Mouse (Mus musculus) lung, embryonic 16.5 days (tissue): ENCODE measurements around the gene Mgll. TPM values are rescaled to one million over a fixed set of nuclear protein-coding genes. Genes with fewer than 3 reads are reported as not detected.

Experiments
- ATAC-seq: fragments of 200-750 bp; cut with Nextera tagmentation; 2 replicates; pipeline ENCODE4 v1.8.0; 2017; ENCODE audit warnings: low read depth, mild to moderate bottlenecking, moderate library complexity
- H3K27ac ChIP-seq: fragments of 300-500 bp; sonication (generic); 2 replicates; pipeline ENCODE4 v1.5.1; 2014; ENCODE audit warnings: mild to moderate bottlenecking, control low read depth, low read length
- H3K27me3 ChIP-seq: fragments of 300-500 bp; sonication (generic); 2 replicates; pipeline ENCODE4 v1.6.1; 2014; ENCODE audit warnings: low read depth, low read length, mixed read lengths; ENCODE audit not compliant: control insufficient read depth, insufficient read depth
- H3K36me3 ChIP-seq: fragments of 300-500 bp; sonication (generic); 2 replicates; pipeline ENCODE4 v1.6.1; 2014; ENCODE audit warnings: low read length; ENCODE audit not compliant: control insufficient read depth, insufficient read depth
- H3K4me1 ChIP-seq: fragments of 300-500 bp; sonication (generic); replicated peaks from 2 replicates; pipeline ENCODE4 v1.6.1; 2014; ENCODE audit warnings: low read length, mixed read lengths; ENCODE audit not compliant: control insufficient read depth, insufficient read depth
- H3K4me2 ChIP-seq: fragments of 300-500 bp; sonication (generic); 2 replicates; pipeline ENCODE4 v1.6.1; 2014; ENCODE audit warnings: low read depth, low read length, control low read depth
- H3K4me3 ChIP-seq: fragments of 300-500 bp; sonication (generic); 2 replicates; pipeline ENCODE4 v1.5.1; 2014; ENCODE audit warnings: mild to moderate bottlenecking, low read length, control low read depth
- H3K9ac ChIP-seq: fragments of 300-500 bp; sonication (generic); 2 replicates; pipeline ENCODE4 v1.6.1; 2014; ENCODE audit warnings: low read length, control low read depth
- H3K9me3 ChIP-seq: fragments of 300-500 bp; sonication (generic); 2 replicates; pipeline ENCODE4 v1.6.1; 2016; ENCODE audit warnings: low read length; ENCODE audit not compliant: control insufficient read depth
- WGBS: fragments of 180-500 bp; shearing (Covaris S2); extraction: QIAGEN DNeasy Blood & Tissue Kit; methylation state at CpG from one replicate; pipeline ENCODE4 v1.1.7; 2014; 5-methylcytosine and 5-hydroxymethylcytosine counted together
- polyA plus RNA-seq: library from polyadenylated mRNA; unstranded; fragments of >200 nt; fragmentation: Nextera tagmentation; extraction: Ambion mirVana; gene quantifications from 2 replicates; pipeline ENCODE4 v1.2.1, GENCODE M21; 2015

Mgll gene
- polyA plus RNA-seq, 1 experiment from 2014 or later, result 73.2 TPM

DNA sequence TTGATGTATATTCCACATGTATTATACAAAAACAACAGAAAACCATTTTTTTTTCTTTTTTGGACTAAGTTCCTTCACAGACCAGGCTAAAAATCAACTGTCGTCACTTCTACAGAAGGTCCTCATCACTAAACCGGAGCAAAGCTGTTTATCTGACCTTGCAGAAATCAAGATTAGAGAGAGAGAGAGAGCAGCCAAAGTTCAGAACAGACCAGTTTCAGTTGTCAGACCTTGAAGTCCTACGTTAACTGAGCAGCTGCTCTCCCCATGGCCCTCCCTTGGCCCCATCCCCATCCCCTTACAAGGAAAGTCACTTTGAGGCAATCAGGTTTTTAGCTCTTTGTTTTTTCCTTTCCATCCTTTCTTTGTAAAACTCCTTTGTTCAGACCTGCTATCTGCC is 34.0 kb upstream of the Mgll start:
- H3K9ac ChIP-seq, result no peak overlapping the region
- H3K4me2 ChIP-seq, result no peak overlapping the region
- no peaks in the 10 kb centered on the region for H3K36me3 ChIP-seq
- no peaks in the 10 kb centered on the region for H3K9me3 ChIP-seq
- no peak overlapping the region for H3K4me3 ChIP-seq
- 41% methylated on average over 3 of the region's 3 CpGs for WGBS
- peaks cover 16% of the 10 kb centered on the region for H3K4me1 ChIP-seq
- H3K27ac ChIP-seq, result peak overlapping the region; percentile 86
- no peaks in the 10 kb centered on the region for H3K27me3 ChIP-seq
- peak; percentile 86 for ATAC-seq

DNA sequence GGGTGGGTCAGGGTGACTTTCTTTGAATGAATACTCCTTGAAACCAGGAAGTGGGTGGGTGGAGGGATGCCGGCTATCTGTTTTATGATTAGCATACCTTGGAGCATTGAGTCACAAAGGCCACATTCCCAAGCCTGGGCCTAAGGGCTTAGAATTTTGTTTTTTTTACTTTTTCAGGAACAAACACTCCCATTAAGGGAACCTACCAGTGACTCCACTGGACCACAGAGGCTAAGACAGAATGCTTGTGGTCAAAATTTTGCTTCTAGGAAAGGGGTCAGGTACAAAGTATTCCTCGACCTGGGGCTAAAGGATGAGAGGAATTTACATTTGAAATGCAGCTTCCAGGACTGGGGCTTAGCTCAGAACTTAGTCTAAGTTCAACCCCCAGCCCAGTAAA is 32.9 kb upstream of the Mgll start:
- 79% methylated on average over 2 of the region's 2 CpGs for WGBS
- H3K36me3 ChIP-seq, result no peaks in the 10 kb centered on the region
- H3K27me3 ChIP-seq, result no peaks in the 10 kb centered on the region
- peaks cover 16% of the 10 kb centered on the region for H3K4me1 ChIP-seq
- H3K27ac ChIP-seq, result no peak overlapping the region
- H3K4me3 ChIP-seq, result no peak overlapping the region
- ATAC-seq, result no peak
- H3K4me2 ChIP-seq, result no peak overlapping the region
- H3K9ac ChIP-seq, result no peak overlapping the region
- no peaks in the 10 kb centered on the region for H3K9me3 ChIP-seq

DNA sequence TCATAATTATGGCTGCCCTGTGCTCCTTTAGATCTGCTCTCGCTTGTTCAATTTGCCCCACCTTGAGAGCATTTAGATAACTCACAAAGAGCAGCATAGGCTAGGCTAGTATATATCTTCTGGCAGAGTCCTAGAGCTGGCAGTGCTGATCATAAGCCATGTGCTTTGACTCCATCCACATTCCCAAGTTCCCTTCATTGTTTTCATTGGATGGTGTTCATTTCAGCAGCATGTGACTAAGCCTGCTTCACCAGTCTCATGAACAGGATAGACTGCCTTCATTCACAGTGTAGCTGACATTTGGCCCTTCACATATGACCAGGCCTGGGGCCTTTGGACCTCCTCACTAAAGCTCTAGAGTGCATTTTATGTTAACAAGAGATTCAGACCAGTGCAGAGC is 21.3 kb upstream of the Mgll start:
- Histone ChIP-seq H3K36me3 (no peaks in the 10 kb centered on the region), H3K4me2 (no peak overlapping the region), H3K27me3 (no peaks in the 10 kb centered on the region), H3K9ac (no peak overlapping the region), H3K4me3 (no peak overlapping the region), H3K27ac (no peak overlapping the region), H3K9me3 (no peaks in the 10 kb centered on the region), H3K4me1 (no peaks in the 10 kb centered on the region)
- no peak for ATAC-seq
- WGBS, result 93% methylated on average over 1 of the region's 1 CpGs

DNA sequence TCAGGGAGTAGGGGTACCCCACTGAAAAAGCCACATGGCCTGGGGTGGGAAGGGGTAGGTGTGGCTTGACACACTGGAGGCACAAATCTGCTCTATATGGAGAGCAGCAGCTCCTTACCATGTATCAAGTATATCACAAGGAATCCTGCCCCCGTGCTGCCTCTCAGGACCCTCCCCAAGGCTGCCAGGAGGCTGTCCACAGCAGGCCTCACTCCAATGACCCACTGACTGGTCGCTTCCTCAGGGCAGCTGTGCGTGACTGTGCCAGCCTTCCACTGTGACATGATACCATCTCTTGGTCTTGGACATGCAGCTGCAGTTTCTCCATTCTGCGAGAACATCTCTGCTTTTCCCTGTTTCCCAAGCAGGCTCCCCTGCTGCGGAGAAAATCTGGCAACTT is 20.5 kb upstream of the Mgll start:
- H3K27ac ChIP-seq, result no peak overlapping the region
- no peak for ATAC-seq
- WGBS, result 79% methylated on average over 5 of the region's 5 CpGs

DNA sequence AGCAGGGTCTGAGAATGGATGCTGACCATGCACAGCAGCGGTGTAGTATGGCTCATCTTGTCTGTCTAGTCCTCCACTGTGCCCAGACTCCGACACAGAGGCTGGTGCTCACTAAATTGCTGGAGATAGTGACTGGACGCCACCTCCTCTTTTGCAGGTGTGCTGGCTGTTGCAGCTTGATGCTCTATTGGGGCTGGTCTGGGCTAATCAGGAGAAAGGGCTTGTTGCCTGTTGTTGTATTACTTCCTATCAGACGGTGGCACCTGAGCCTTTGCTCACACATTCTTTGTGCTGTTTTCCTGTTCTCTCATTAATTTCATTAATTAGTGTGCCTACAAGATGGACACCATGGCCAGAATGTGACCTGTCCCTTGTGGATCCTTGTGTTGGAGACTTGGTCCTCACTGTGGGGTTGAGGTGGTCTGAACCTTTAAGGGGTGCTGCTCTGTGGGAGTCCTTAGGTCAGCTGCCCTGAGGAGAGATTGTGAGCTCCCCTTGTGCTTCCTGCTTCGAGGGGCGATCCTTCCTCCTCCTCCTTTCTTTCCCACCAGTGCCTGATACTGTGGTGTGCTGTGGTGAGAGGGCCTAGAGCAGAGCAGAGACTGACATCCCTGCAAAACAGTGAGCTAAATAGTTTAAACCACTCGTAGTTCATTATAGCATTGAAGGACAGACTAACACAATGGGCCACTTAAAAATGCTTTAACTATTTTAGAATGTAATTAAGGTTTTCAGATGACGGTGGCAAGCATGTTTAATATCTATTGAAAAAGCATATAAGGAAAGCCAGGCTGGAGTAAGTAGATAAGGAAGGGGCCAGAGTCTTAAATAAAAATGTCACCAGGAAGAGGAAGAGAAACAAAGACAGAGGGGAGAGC is 15.6 kb upstream of the Mgll start:
- Histone ChIP-seq H3K4me1 (no peaks in the 10 kb centered on the region), H3K9me3 (no peaks in the 10 kb centered on the region), H3K4me3 (no peak overlapping the region), H3K27me3 (no peaks in the 10 kb centered on the region), H3K27ac (no peak overlapping the region), H3K4me2 (no peak overlapping the region), H3K9ac (no peak overlapping the region), H3K36me3 (no peaks in the 10 kb centered on the region)
- ATAC-seq, result no peak
- WGBS, result 56% methylated on average over 8 of the region's 8 CpGs

More for the DNA sequence above, 20.5 kb upstream of the Mgll start:
- Histone ChIP-seq H3K36me3 (no peaks in the 10 kb centered on the region), H3K4me2 (no peak overlapping the region), H3K4me1 (no peaks in the 10 kb centered on the region), H3K4me3 (no peak overlapping the region), H3K9ac (no peak overlapping the region), H3K27me3 (no peaks in the 10 kb centered on the region), H3K9me3 (no peaks in the 10 kb centered on the region)

DNA sequence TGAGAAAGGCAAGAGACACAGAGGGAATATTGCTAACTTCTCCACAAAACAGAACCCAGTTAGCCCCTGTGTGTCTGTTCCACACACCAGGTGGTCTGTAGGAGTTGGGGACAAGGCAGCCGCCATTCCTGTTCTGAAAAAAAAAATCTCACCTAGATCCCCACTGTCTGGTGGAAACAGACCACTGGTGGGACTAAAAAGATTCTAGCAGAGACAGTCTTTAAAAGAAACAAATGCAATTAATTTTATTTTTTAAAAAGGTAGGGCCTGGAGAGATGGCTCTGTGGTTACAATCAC is 15.0 kb upstream of the Mgll start:
- no peaks in the 10 kb centered on the region for H3K36me3 ChIP-seq
- ATAC-seq, result no peak
- H3K9ac ChIP-seq, result no peak overlapping the region
- 83% methylated on average over 1 of the region's 1 CpGs for WGBS
- no peaks in the 10 kb centered on the region for H3K4me1 ChIP-seq
- H3K4me3 ChIP-seq, result no peak overlapping the region
- H3K4me2 ChIP-seq, result no peak overlapping the region
- H3K27me3 ChIP-seq, result no peaks in the 10 kb centered on the region
- no peak overlapping the region for H3K27ac ChIP-seq
- H3K9me3 ChIP-seq, result no peaks in the 10 kb centered on the region

DNA sequence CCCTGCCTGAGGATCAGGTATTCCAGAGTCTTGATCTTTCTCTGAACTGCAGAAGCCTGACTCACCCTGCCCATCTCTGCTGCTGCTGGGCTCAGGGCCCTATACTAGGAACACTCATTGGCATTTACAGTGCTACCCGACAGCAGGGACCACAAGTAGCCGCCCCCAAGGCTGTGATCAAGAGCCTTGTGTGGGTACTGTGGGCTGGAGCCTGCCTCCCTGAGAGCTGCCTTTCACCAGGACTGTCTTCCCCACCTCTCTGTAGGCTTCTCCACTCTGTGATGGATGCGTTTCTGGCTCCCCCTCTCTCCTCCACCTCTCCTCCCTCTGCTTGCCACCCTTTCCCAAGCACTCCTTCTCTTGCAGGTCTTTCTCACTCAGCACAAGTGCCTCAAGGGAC is 12.9 kb upstream of the Mgll start:
- no peak overlapping the region for H3K4me2 ChIP-seq
- no peaks in the 10 kb centered on the region for H3K4me1 ChIP-seq
- H3K36me3 ChIP-seq, result no peaks in the 10 kb centered on the region
- H3K27ac ChIP-seq, result no peak overlapping the region
- H3K4me3 ChIP-seq, result no peak overlapping the region
- no peaks in the 10 kb centered on the region for H3K27me3 ChIP-seq
- no peak overlapping the region for H3K9ac ChIP-seq
- H3K9me3 ChIP-seq, result no peaks in the 10 kb centered on the region
- ATAC-seq, result no peak
- 50% methylated on average over 3 of the region's 3 CpGs for WGBS

DNA sequence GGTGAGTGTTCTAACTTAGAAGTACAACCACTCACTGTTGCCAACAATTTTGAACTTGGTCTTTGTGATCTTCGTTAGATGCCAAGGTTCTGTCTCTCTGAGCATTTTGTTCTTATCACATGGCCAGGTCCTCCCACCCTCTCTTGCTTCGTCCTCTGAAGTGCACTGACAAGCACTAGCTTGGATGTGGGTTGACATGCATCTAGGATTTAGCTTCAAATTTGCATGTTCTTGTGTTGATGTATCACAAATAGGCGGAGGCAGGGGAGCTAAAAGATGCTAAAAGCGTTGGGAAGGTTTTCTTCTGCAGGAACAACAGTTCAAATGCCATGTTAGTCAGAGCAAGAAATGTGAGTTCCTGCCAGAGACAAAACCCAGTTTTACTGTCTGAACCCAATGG is 12.1 kb upstream of the Mgll start:
- Histone ChIP-seq H3K4me1 (no peaks in the 10 kb centered on the region), H3K27ac (no peak overlapping the region), H3K9ac (no peak overlapping the region), H3K4me2 (no peak overlapping the region), H3K27me3 (no peaks in the 10 kb centered on the region), H3K4me3 (no peak overlapping the region), H3K9me3 (no peaks in the 10 kb centered on the region), H3K36me3 (no peaks in the 10 kb centered on the region)
- 72% methylated on average over 4 of the region's 4 CpGs for WGBS
- ATAC-seq, result no peak

DNA sequence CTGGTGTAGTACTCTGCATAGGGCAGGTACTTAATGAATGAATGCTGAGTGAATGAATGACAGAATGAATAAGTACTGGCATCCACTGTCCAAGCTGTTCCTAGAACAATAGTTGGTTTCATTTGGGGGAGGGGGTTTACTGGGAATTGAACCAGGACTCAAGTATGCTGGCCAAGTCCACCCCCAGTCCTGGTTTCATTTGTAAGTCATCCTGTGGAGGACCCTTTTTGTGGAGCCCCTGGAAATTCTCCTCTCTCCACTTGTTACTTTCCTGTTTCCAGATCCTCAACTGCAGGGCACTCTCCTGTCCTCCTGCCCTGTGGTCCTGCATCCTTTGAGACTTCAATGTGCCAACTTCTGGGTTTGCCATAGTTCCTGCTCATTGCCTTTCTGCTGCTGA is 10.9 kb upstream of the Mgll start:
- no peaks in the 10 kb centered on the region for H3K9me3 ChIP-seq
- H3K4me2 ChIP-seq, result no peak overlapping the region
- no peak overlapping the region for H3K27ac ChIP-seq
- H3K36me3 ChIP-seq, result no peaks in the 10 kb centered on the region
- no peaks in the 10 kb centered on the region for H3K27me3 ChIP-seq
- no peak for ATAC-seq
- no peak overlapping the region for H3K4me3 ChIP-seq
- no peak overlapping the region for H3K9ac ChIP-seq
- no peaks in the 10 kb centered on the region for H3K4me1 ChIP-seq

DNA sequence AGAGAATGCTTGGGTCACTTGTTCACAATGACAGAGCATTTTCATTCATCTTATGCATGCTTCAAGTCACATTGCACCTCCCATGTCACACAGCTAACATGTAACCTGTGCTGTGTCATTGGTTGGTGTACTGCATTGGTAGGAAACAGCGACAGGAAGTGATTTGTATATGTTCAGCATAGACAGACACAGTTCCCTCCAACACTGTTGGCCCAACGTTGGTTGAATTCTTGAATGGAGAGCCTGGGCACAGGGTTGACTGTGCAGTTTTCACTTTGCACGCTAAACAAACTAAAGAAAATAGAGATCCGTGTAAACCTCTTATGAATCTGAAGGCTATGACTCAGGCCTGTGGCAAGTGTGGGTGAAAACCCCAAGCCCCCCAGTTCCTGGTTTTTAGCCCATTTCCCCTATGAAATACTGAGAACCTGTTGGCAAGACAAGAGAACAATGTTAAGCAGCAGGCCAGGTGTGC is 10.0 kb upstream of the Mgll start:
- Histone ChIP-seq H3K4me3 (no peak overlapping the region), H3K9me3 (no peaks in the 10 kb centered on the region), H3K36me3 (no peaks in the 10 kb centered on the region), H3K9ac (no peak overlapping the region), H3K27ac (no peak overlapping the region), H3K4me1 (no peaks in the 10 kb centered on the region), H3K4me2 (no peak overlapping the region), H3K27me3 (no peaks in the 10 kb centered on the region)
- ATAC-seq, result no peak
- 69% methylated on average over 4 of the region's 4 CpGs for WGBS
